Mouse (Mus musculus) CD4-positive helper T cell, adult 2 months (primary cell): ENCODE measurements around the gene Fbxo36.

Source experiments
- DNase-seq: peaks from one replicate; pipeline ENCODE4 v3.0.0-alpha.2; 2012; ENCODE audit warnings: low read depth, missing footprints, low spot score

The Fbxo36 gene

DNA sequence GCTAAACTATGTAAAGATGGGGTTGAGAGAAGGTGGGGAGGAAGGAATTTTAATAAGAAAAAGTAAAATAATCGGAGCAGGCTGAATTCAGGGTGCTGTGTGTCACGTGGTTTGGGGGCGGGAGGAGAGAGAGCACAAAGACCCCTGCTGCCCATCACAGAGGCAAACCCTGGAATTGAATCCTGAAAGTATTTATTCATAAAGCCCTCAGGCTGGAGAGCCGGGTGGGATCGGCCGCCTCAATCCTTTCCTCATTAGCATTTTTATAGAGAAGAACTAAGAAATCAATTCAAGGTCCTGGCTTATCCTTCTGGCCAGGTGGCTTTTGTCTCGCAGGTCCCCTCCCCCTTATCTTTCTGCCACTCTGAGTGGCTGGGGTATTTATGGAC, 50.4 kb downstream of the Fbxo36 start:
- DNase-seq, result no peak

DNA sequence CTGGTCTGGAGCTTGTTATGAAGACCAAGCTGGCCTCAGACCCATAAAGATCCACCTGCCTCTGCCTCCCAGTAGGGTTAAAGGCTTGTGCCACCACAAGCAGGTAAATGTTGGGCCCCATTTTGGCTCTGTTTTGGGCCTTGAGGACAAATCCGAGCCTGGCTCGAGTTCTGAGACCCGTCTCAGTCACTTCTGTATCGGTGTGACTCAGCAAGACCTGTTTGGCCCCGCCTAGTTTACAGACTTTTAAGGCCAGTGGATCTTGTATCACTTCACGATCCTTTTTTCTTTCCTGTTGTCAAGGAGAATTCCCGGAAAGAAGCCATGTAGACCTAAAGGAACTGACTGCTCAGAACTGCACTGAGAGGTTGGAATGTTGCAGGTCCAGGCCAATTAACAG, 50.9 kb downstream of the Fbxo36 start:
- DNase-seq, result no peak

- DNase-seq, result no peak
Observed at GRCm38 (mm10) chr1:84891746-84892145, 52.1 kb downstream of the Fbxo36 start.

DNA sequence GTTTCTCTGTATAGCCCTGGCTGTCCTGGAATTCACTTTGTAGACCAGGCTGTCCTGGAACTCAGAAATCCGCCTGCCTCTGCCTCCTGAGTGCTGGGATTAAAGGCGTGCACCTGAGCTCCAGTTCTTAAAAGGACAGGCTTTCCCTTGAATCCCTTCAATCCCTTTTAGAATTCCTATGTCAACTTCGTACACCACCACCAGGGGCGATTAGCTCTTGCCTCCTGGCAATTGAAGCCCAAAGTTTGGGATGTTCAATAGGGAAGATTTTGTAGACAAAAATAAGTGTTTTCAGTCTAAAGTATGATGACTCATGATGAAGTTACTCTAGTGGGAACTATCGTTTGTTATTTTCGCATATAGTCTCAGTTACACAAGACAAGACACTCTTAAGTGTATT, 57.7 kb downstream of the Fbxo36 start:
- no peak for DNase-seq

DNA sequence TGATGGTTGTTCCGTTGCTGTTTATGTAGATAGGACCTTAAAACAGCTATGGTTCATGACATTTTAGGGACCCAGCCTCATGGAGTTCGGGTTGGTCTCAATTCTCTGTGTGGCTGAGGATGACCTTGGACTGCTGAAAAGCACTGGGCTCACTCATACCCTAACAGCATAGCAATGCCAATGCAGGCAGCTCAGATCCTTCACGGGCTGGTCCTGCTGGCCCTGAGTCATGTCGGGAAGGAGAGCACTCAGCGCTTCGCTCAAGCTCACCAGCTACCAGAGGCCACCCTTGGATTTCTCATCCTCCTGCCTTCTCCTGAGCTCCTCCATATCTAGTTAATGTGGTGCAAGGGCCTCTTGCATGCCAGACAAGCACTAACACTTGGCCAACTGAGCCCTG, 59.5 kb downstream of the Fbxo36 start:
- DNase-seq, result no peak

- DNase-seq, result no peak
Observed at GRCm38 (mm10) chr1:84904467-84904866, 64.8 kb downstream of the Fbxo36 start.

DNA sequence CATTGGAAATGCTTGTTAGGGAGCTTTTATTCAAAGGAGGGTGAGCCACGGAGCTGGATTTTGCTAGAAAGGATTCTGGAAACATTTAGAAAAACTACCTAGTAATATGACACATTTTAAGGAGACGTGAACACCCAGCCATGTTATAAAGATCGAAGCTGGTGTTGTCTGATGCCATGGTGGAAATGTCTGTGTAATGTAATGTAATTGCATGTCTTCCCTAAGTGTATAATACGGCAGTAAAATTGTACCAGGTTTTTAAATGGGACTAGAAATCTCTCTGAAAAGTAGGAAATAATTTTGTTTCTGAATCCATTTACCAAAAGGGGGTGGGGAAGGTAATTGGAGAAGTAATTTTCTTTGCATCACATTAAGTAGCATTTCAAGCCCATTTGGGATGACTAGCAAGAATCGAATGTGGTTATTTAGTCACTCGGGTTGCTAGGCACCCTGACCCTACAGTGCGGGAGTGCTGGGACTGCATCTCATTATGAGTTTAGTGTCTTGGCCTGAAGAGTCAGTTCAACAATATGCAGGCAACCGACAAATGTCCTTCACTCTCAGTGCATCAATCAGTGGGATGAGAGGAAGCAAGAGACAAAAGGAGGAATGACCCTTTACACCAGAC, 70.7 kb downstream of the Fbxo36 start:
- DNase-seq, result no peak

DNA sequence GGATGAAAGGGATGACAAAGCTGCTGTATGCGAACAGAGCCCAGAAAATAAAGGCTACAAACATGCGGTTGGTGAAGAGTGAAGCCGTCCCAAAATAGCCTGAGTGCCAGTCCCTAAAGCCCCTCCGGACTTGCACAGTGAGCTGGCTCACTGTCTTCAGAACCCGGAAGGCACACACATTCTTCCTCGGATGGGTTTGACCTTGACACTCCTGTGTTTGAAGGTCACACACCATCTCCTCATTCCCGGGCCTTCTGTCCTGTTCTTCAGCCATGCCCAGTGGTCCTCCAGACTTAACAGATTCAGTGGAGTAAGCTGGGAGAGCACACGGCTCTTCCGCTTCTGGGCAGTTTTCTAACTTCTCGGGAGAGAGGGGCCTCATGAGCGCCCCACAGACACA, 72.9 kb downstream of the Fbxo36 start:
- DNase-seq, result no peak

DNA sequence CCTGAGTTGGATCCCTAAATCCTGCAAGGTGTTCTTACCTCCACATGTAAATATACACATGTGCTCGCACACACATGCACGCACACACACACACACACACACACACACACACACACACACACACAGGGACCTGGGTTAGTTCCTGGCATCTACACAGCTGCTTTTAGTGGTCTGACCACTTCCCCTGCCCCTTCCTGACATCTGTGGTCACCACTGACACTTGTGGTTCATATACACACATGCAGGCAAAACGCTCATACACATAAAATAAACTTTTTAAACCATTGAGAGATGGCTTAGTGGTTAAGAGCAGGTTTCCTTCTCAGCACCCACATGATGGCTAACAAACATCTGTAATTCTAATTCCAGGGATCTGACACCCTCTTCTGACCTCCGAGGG, 75.4 kb downstream of the Fbxo36 start:
- no peak for DNase-seq

DNA sequence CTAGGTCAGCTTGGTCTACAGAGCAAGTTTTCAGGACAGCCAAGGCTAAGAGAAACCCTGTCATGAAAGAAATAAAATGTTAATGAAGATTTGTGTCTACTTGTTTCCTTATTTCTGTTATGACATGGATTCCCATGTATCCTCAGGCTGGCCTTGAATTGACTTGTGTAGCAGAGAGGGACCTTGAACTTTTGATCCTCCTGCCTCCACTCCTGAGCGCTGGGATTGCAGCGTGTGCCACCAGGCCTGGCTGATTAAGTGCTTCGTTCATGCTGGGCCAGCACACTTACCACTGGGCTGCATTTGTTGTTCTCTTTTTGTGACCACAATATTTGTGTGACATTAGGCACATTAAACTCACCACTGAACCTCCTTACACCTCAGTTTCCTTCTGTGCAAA, 79.2 kb downstream of the Fbxo36 start:
- no peak for DNase-seq

DNA sequence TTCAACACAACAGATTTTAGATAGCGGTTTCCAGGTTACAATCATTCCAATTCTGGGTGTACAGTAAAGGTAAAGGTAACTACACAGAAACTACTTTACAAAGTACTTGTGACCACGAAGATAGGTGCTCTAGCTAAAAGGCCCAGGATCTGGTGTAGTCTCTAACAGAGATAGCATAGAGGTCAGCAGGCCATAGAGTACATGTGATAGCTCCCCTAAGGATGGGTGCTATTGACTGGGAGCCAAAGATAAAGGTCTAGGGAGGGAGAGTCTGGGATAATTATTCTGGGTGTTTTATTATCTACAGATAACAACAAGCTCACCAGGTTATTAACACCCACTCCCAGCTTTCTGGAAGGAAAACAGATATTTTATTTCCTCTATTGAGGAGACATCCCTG, 83.8 kb downstream of the Fbxo36 start:
- DNase-seq, result no peak

DNA sequence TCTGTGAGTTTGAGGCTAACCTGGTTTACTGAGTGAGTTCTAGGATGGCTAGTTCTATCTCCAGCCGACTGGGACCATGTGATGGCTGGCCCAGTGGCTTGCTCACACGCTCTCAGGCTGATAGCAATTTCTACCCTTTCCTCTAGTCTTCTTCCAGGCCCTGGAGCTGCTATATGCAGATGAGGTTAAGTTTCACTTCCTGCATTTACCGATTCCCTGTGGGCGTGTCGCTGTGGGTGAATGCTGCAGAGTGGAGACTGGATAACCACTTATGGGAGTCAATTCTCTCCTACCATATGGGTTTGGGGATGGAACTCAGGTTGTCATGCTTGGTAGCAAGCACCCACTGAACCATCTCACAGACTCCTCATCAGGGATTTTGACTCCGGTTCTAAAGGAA, 84.5 kb downstream of the Fbxo36 start:
- DNase-seq, result no peak

DNA sequence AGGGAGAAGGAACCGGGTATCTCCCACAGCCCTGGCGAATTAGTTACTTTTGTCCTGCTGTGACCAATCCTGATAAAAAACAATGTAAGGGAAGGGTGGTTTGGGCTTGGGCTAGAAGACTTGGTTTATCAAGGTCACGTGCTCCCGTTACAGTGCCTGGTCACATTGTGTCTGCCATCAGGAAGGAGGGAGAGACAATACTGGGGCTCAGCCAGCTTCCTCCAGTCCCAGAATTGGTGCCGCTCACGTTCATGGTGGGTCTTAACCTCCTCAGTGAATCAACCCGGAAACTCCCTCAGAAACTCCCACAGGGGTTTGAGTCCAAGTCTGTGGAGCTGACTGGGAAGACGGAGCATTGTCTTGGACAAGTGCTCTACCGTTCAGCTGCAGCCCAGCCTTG, 86.0 kb downstream of the Fbxo36 start:
- DNase-seq, result no peak

DNA sequence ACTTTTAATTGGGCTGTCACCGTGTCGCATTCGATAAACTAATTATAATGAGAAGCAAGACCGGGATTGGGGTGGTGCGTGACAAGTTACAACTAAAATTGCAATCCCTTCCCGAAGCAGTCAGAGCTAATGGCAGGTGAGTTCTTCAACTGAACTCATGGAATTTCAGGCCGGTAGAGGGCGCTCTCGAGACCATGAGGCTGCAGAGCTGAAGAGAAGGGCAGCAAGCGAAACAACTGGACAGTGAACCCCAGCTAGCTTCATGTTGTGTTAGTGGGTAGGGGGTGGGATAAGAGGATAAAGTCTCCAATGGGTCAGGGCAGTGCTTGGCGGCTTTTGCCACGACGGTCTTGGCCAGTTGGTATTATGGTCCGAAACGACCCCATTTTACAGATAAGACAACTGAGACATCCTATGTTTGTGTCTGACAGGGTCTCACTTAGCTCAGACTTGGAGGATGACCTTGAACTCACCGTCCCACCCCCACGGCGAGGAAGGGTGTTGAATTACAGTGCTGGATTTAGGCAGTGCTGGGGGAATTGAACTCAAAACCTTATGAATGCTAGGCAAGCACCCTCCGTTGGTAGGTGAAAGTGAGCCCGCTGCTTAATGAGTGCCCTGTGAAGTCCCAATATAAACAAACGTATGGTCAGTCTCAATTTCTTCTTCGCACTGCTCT, 94.0 kb downstream of the Fbxo36 start:
- DNase-seq, result peak; percentile 7

DNA sequence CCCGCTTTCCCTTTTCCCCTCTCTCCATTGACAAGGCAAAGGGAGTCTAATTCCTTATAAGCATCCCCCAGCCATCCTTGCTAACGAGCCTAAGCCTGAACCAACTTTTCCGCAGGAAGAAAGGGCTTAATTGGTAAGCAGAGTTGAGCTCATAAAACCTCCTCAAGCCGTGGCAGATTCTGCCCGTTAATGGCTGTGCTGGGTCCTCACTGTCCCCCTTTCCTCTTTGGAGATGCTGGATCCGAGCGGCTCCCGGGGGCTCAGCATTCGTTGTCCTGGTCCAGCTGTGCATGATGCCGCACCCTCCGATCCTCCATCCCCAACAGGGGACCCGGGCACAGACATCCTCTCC, 94.5 kb downstream of the Fbxo36 start:
- DNase-seq, result no peak

GRCm38 (mm10) chr1:84934503-84935333, 95.1 kb downstream of the Fbxo36 start, which contains the start of gene Slc16a14:
Gene Slc16a14, minus strand, starts transcription at chr1:84935134.
- DNase-seq, result no peak

DNA sequence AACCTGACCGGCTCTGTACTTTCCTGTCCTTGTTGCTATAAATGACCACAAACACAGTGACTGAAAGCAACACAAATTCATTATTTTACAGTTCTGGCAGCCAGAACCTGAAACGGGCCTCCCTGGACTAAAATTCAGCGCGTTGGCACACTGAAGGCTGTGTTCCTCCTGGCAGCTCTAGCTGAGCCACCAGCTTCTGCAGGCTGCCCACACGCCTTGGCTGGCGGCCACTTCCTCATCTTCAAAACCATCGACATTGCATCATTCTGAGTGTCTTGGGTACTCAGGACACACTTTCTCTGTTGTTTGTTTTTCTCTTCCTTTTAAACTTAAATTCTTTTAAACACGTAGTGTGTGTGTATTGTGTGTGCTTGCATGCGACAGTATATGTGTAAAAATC, 96.0 kb downstream of the Fbxo36 start:
- DNase-seq, result no peak

DNA sequence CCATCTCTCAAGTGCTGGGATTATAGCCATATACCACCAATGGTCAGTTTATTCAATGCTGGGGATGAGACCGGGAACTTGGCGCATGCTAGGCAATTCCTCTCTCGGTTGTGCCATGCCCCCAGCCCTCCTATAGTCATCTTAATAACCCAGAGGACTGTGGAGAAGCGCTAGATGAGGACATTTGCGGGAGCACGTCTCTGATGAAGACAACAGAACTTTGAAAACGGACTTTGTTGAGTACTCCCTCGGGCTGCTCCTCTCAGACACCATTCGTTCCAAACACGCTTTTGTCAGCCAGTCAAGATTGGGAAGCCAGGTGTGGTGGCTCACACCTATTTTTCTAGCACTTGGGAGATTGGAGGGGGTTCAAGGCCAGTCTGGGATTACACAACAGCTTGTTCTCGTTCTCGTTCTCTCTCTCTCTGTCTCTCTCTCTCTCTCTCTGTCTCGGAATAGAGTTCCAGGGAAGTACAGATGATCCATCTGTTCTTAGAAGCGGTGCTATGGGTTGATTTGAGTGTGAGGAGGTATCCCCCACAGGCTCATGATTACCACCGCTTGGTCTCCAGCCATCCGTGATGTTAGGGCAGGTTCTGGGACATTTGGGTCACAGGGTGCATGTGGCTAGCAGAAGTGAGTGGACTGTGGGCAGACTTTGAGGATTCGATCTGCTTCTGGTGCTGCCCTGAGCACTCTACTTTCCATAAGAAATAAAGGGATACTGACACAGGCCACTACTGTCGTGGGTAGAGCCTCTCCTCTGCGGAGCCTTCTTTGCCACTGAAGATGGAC, 97.3 kb downstream of the Fbxo36 start:
- DNase-seq, result no peak

GRCm38 (mm10) chr1:84939466-84939865, 99.8 kb downstream of the Fbxo36 start:
- DNase-seq, result no peak

DNA sequence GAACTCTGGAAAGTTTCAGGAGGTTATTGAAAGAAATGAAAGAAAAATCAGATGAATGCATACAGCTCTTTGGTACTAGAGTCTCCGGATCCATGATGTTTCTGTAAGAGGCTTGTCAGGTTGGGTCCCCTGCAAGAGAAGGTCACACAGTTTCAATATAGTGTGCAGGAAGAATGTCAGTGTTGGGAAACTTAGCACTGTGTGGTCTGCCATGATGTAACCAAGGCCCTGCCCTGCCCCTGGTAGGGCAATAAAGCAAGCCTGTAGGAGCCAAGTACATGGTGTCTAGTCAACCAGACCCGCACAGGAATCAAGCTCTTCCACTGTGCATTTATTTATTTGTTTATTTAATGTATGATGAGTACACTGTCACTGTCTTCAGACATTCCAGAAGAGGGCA, 100.7 kb downstream of the Fbxo36 start:
- DNase-seq, result no peak

DNA sequence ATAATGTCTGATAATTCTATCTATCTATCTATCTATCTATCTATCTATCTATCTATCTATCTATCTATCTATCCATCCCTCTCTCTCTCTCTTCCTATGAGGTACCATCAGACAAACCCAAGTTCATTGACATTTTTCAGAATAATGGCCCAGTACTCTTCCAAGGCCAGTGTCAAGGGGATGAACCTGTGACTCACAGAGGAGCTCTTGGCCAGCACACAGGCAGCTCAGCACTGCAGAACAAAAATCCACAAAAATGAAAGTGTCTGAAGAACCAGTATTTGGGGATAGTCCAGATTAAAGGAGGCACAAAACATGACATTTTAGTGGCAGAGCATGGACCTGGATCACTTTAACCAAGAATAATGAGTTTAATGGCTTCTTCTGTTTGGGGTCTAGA, 103.0 kb downstream of the Fbxo36 start:
- no peak for DNase-seq

- DNase-seq, result no peak
Observed at GRCm38 (mm10) chr1:84943549-84943948, 103.9 kb downstream of the Fbxo36 start.
